Mouse (Mus musculus): ENCODE measurements around the gene Mob3c.

Gene Mob3c

DNA sequence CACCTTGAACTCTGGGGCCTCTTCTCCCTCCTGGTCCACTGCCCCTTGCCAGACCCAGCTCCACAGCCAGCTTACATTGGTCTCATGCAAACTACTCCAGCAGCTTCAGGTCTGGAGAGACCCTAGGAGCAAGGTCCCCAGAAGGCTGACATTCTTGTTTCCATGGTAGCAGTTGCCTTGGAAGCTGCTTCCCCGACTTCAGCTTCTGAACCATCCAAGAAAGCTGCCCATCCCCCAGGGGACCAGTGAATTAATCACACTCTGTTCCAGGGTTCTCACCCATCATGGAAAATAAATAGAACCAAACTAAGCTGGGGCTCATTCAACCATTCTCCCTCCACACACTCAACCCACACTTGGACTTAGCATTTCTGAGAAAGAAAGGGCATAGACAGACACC lies 53.3 kb downstream of the Mob3c start:
- no peak for DNase-seq (ENCODE audit: low spot score)

- DNase-seq (ENCODE audit: low spot score), result no peak
Measured at GRCm38 (mm10) chr4:115882195-115882594, 54.3 kb downstream of the Mob3c start.

- DNase-seq (ENCODE audit: low spot score), result no peak
Measured at GRCm38 (mm10) chr4:115884022-115884421, 56.1 kb downstream of the Mob3c start, which contains the start of gene Kncn. TSS of gene Kncn (plus strand) at chr4:115884400.

Measured in ovary, adult 18-20 months (tissue).